Mouse (Mus musculus) lung, adult 2 months (tissue): ENCODE measurements around the gene Stk40.

Source experiments
- CTCF ChIP-seq: fragments of 200-500 bp; IDR thresholded peaks from 2 replicates; pipeline ENCODE4 v1.5.1; 2011; ENCODE audit warnings: mild to moderate bottlenecking, low read length, control low read depth; ENCODE audit not compliant: insufficient read depth
- POLR2A ChIP-seq: fragments of 200-500 bp; IDR thresholded peaks from 2 replicates; pipeline ENCODE4 v1.6.1; 2011; ENCODE audit warnings: low read depth, mild to moderate bottlenecking, control low read depth, low read length, borderline replicate concordance; ENCODE audit errors: extremely low read depth

- TF ChIP-seq CTCF (no peak), POLR2A (no peak)
Measured at GRCm38 (mm10) chr4:126067401-126068077, 36.2 kb upstream of the Stk40 start.
